Mouse (Mus musculus) neural tube, embryonic 12.5 days (tissue): Measurements from ENCODE around the gene Olfr1472. TPM values are rescaled to one million over a fixed set of nuclear protein-coding genes. Genes with fewer than 3 reads are reported as not detected.
"Not testable (repeated sequence)": the region's sequence is repeated elsewhere in the genome, so short reads cannot be mapped to it uniquely, and the experiment has no call there.

Source experiments
- ATAC-seq: fragments of 200-750 bp; cut with Nextera tagmentation; 2 replicates; pipeline ENCODE4 v1.8.0; 2017; ENCODE audit warnings: low read depth, mild to moderate bottlenecking, moderate TSS enrichment, moderate library complexity; ENCODE audit not compliant: low FRiP score
- H3K27ac ChIP-seq: fragments of 300-500 bp; sonication (generic); 2 replicates; pipeline ENCODE4 v1.5.1; 2016
- H3K27me3 ChIP-seq: fragments of 300-500 bp; sonication (generic); replicated peaks from 2 replicates; pipeline ENCODE4 v1.6.1; 2016; ENCODE audit warnings: mild to moderate bottlenecking
- H3K36me3 ChIP-seq: fragments of 300-500 bp; sonication (generic); 2 replicates; pipeline ENCODE4 v1.6.1; 2016; ENCODE audit warnings: mild to moderate bottlenecking
- H3K4me1 ChIP-seq: fragments of 300-500 bp; sonication (generic); 2 replicates; pipeline ENCODE4 v1.6.1; 2016
- H3K4me2 ChIP-seq: fragments of 300-500 bp; sonication (generic); replicated peaks from 2 replicates; pipeline ENCODE4 v1.6.1; 2016; ENCODE audit warnings: mild to moderate bottlenecking
- H3K4me3 ChIP-seq: fragments of 300-500 bp; sonication (generic); 2 replicates; pipeline ENCODE4 v1.5.1; 2016
- H3K9ac ChIP-seq: fragments of 300-500 bp; sonication (generic); 2 replicates; pipeline ENCODE4 v1.6.1; 2016; ENCODE audit warnings: mild to moderate bottlenecking
- H3K9me3 ChIP-seq: fragments of 300-500 bp; sonication (generic); 2 replicates; pipeline ENCODE4 v1.6.1; 2016; ENCODE audit warnings: mild to moderate bottlenecking
- WGBS: fragments of 180-500 bp; shearing (Covaris S2); methylation state at CpG from one replicate; pipeline ENCODE4 v1.1.7; 2016; 5-methylcytosine and 5-hydroxymethylcytosine counted together
- polyA plus RNA-seq: library from polyadenylated mRNA; unstranded; fragments of >200 nt; fragmentation: Nextera tagmentation; extraction: Ambion mirVana; gene quantifications from 2 replicates; pipeline ENCODE4 v1.2.1, GENCODE M21; 2016

Olfr1472 gene
- polyA plus RNA-seq = not detected in 2 replicates

- no peak within 1 kb of the TSS for H3K4me2 ChIP-seq
- no peaks in the 10 kb centered on the region for H3K27me3 ChIP-seq
- peaks cover 6% of the 10 kb centered on the region; the same call in 1 of the 2 replicates for H3K9me3 ChIP-seq
- no peaks in the 10 kb centered on the region for H3K36me3 ChIP-seq
- ATAC-seq = no peak
- no peaks in the 10 kb centered on the region for H3K4me1 ChIP-seq
- H3K9ac ChIP-seq = no peak within 1 kb of the TSS
- H3K27ac ChIP-seq = no peak within 1 kb of the TSS
- WGBS = 77% methylated on average over 1 of the region's 1 CpGs
- H3K4me3 ChIP-seq = no peak within 1 kb of the TSS
Observed at GRCm38 (mm10) chr19:13455986-13456385, at the start of gene Olfr1472. Gene Olfr1472 (minus strand): TSS chr19:13456086.

DNA sequence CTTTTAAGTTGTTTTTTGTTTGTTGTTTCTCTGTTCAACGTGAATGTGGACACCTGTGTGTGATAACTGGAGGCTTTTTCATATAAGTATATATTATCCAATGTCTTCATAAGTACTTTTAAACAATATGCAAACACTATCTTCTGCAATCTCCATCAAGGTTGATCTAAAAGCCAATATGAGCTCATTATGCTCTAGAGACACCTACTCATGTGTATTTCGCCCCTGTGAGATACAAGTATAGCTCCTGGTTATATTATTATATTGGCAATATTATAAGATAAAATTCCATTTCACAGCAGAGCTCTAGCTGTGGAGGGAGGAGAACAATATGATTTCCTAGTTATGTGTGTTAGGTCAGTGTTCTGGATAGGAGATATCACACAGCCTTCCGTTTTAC is 44.4 kb upstream of the Olfr1472 start, which contains the start of gene Olfr1477:
Olfr1477 (plus strand) TSS at position 301 of the 400 bp plus-strand sequence.
- 79% methylated on average over 3 of the region's 3 CpGs for WGBS
- Histone ChIP-seq H3K9ac (no peak within 1 kb of the TSS), H3K36me3 (no peaks in the 10 kb centered on the region), H3K4me2 (no peak within 1 kb of the TSS), H3K4me1 (no peaks in the 10 kb centered on the region), H3K4me3 (no peak within 1 kb of the TSS), H3K27ac (no peak within 1 kb of the TSS), H3K27me3 (no peaks in the 10 kb centered on the region), H3K9me3 (peaks cover 16% of the 10 kb centered on the region)
- no peak for ATAC-seq

- ATAC-seq = no peak
- Histone ChIP-seq H3K4me3 (no peak within 1 kb of the TSS), H3K36me3 (no peaks in the 10 kb centered on the region), H3K4me1 (no peaks in the 10 kb centered on the region), H3K4me2 (no peak within 1 kb of the TSS), H3K27ac (no peak within 1 kb of the TSS), H3K9ac (no peak within 1 kb of the TSS), H3K9me3 (no peaks in the 10 kb centered on the region), H3K27me3 (no peaks in the 10 kb centered on the region)
Observed at GRCm38 (mm10) chr19:13480096-13480495, 24.2 kb upstream of the Olfr1472 start, which contains the start of gene Olfr1475. Gene Olfr1475 (minus strand): TSS chr19:13480196.

GRCm38 (mm10) chr19:13469265-13469664 is 13.4 kb upstream of the Olfr1472 start, which contains the start of gene Olfr1474:
Gene Olfr1474 (plus strand): TSS chr19:13469565.
- H3K27ac ChIP-seq, H3K4me3 ChIP-seq, H3K9me3 ChIP-seq, H3K9ac ChIP-seq, H3K36me3 ChIP-seq, ATAC-seq, H3K27me3 ChIP-seq, H3K4me1 ChIP-seq, H3K4me2 ChIP-seq: not testable (repeated sequence)
- 84% methylated on average over 4 of the region's 4 CpGs for WGBS

GRCm38 (mm10) chr19:13443109-13443508 is 12.8 kb downstream of the Olfr1472 start, which contains the start of gene Olfr1471:
Gene Olfr1471 (plus strand): TSS chr19:13443409.
- not testable (repeated sequence) for H3K9ac ChIP-seq, ATAC-seq, H3K4me2 ChIP-seq, H3K36me3 ChIP-seq, H3K4me3 ChIP-seq, H3K27ac ChIP-seq, H3K27me3 ChIP-seq, H3K4me1 ChIP-seq
- H3K9me3 ChIP-seq = peaks cover 11% of the 10 kb centered on the region
- 81% methylated on average over 2 of the region's 2 CpGs for WGBS

GRCm38 (mm10) chr19:13407549-13407948 is 48.3 kb downstream of the Olfr1472 start, which contains the start of gene Olfr1469:
Gene Olfr1469 (plus strand): TSS chr19:13407849.
- Histone ChIP-seq H3K27me3 (no peaks in the 10 kb centered on the region), H3K9ac (no peak within 1 kb of the TSS), H3K36me3 (no peaks in the 10 kb centered on the region), H3K4me2 (no peak within 1 kb of the TSS), H3K4me3 (no peak within 1 kb of the TSS), H3K9me3 (peaks cover 9% of the 10 kb centered on the region), H3K27ac (no peak within 1 kb of the TSS), H3K4me1 (no peaks in the 10 kb centered on the region)
- WGBS = 70% methylated on average over 2 of the region's 2 CpGs
- no peak for ATAC-seq

Other genes with a start within 250 kb of the Olfr1472 start
- gene Olfr1463, start 224.8 kb downstream of the Olfr1472 start, polyA plus RNA-seq = not detected in 2 replicates
- gene Olfr1465, start 140.5 kb downstream of the Olfr1472 start, polyA plus RNA-seq = not detected in 2 replicates
- gene Olfr1466, start 117.2 kb downstream of the Olfr1472 start, polyA plus RNA-seq = not detected in 2 replicates
- gene Olfr1467, start 93.8 kb downstream of the Olfr1472 start, polyA plus RNA-seq = not detected in 2 replicates
- not detected in 2 replicates for gene Olfr1469, start 48.2 kb downstream of the Olfr1472 start, polyA plus RNA-seq
- gene Olfr1471, start 12.7 kb downstream of the Olfr1472 start, polyA plus RNA-seq = not detected in 2 replicates
- gene Olfr1474, start 13.5 kb upstream of the Olfr1472 start, polyA plus RNA-seq = not detected in 2 replicates
- not detected in 2 replicates for gene Olfr1475, start 24.1 kb upstream of the Olfr1472 start, polyA plus RNA-seq
- not detected in 2 replicates for gene Olfr1477, start 44.5 kb upstream of the Olfr1472 start, polyA plus RNA-seq
- gene Olfr1480, start 71.8 kb upstream of the Olfr1472 start, polyA plus RNA-seq = not detected in 2 replicates
- gene Olfr1484, start 127.4 kb upstream of the Olfr1472 start, polyA plus RNA-seq = not detected in 2 replicates
- gene Olfr1487, start 161.3 kb upstream of the Olfr1472 start, polyA plus RNA-seq = not detected in 2 replicates
- not detected in 2 replicates for gene Olfr1489, start 175.5 kb upstream of the Olfr1472 start, polyA plus RNA-seq
- not detected in 2 replicates for gene Olfr1490, start 195.0 kb upstream of the Olfr1472 start, polyA plus RNA-seq
- not detected in 2 replicates for gene Olfr1491, start 241.2 kb upstream of the Olfr1472 start, polyA plus RNA-seq